Mouse (Mus musculus) retina, adult 2 months (tissue): ENCODE data around the gene Pax2.

Experiments
- DNase-seq: peaks from one replicate; pipeline ENCODE4 v3.0.0-alpha.2; 2012; ENCODE audit warnings: low read depth, low spot score

Gene Pax2

DNA sequence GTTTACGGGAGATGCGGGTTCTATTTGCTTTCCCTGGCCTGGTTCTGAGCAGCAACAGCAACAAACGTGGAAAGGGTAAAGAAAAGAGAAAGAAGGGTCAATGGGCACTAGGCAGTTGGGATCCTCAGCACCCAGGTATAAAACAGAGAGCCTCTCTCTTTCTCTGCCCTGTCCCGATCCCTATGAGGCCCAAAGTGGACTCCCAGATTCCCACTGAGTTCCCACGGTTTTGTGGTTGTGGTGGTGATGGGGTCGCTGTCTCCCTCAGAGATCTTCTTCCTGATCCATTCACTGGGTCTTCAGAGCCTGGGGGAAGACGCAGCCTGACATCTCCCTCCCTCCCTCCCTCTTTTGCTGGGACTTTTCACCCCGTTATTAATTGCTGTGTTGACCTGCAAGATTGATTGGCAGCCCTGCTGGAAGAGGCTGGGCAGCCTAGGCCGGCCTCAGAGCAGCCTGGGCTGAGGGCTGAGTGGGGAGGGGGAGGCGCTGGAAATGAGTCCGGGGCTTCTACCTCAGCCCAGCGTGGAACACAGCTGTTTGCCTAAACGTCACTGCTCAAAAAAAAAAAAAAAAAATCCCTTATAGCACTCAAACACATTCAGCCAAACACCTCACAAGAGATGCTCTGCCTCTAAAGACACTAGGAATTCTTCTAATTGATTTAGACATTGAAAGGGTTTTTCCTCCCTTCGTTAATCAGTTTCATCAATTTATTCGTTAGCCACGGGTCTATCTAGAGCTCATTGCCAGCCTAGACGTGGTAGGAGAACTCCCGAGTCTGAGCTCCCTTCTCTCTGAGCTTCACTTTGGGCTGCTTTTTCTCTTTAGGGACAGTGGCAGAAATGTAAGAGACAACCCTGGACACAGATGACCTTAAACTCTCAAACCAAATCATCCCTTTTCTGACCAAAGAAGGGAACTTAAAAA lies 6.5 kb upstream of the Pax2 start:
- no peak for DNase-seq

- DNase-seq: no peak
Measured at GRCm38 (mm10) chr19:44750051-44751041, 5.5 kb upstream of the Pax2 start.

DNA sequence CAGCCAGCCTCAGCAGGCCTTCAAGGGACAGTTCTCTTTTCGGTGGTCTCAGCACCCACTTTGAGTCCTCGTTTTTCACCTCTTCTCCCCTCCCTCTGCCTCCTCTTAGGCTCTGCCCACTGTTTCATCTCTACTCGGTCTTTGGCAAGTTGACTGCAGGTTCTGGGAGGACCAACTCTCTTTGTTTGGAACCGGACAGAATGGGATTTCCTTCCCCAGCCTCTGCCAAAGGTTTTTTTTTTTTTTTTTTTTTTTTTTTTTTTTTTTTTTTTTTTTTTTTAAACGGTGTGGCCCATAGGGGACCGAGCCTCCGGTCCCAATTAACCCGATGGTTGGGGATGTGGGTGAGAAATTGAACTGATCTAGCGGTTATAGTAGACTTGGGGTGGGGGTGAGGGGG lies 4.8 kb upstream of the Pax2 start:
- DNase-seq: no peak

DNA sequence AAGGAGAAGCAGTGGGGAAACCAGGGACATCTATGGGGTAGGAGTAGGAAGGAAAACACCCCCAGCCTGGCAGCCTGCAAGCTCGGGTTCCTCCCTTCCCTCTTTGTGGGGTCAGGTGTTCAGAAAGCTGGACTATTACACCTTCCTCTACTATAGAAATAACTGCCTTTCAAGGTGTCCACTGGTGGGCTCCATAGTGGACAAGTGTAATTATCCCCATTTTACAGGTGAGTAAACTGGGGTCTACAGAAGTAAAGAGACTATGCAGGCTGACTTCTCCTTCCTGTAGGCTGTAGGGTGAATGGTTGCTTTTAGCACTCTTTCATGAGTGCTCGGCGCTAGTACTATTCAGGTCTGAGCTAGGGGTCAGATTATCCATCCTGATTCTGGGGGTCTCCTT lies 4.3 kb upstream of the Pax2 start:
- no peak for DNase-seq

DNA sequence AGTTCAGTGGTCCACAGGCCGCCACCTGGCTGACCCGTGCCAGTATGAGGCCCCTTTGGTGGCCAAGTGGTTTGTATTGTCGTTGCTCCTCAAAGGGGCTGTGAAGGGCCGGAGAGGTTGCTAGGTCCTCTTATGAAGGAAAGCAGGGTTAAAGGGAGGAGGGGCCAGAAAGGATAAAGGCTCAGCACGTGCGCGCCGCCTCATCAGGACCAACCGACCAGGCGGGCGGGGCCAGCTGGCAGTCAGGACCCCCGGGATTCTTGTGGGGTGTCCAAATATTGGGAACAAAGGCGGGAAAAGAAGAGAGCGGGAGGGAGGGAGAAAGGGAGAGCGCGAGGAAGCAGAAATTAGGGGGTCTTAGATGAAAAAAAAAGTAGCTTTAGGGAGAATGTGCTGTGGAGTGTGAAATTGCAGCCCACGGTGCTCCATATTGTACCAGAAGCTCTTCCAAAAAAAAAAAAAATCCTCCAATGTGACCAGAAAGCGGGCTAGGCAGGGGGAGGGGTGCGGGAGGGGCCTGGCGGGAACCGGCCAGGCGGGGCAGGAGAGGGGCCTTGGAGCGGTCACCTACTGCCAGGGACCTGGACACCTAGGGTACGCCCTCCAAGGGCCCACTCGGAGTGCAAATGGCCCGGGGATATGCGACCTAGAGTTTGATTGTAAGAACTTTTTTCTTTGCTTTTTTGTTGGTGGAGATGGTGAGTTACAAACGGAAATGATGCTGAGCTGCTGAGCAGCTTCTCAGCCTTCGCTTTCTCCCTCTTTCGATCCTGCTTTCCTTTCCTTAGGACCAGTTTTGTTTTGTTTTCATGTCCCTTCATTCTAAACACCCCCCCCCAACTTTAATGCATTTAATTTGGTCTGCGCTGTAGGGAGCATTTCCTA lies 3.5 kb upstream of the Pax2 start:
- DNase-seq: no peak

- DNase-seq: no peak
Measured at GRCm38 (mm10) chr19:44753361-44753760, 2.5 kb upstream of the Pax2 start.

DNA sequence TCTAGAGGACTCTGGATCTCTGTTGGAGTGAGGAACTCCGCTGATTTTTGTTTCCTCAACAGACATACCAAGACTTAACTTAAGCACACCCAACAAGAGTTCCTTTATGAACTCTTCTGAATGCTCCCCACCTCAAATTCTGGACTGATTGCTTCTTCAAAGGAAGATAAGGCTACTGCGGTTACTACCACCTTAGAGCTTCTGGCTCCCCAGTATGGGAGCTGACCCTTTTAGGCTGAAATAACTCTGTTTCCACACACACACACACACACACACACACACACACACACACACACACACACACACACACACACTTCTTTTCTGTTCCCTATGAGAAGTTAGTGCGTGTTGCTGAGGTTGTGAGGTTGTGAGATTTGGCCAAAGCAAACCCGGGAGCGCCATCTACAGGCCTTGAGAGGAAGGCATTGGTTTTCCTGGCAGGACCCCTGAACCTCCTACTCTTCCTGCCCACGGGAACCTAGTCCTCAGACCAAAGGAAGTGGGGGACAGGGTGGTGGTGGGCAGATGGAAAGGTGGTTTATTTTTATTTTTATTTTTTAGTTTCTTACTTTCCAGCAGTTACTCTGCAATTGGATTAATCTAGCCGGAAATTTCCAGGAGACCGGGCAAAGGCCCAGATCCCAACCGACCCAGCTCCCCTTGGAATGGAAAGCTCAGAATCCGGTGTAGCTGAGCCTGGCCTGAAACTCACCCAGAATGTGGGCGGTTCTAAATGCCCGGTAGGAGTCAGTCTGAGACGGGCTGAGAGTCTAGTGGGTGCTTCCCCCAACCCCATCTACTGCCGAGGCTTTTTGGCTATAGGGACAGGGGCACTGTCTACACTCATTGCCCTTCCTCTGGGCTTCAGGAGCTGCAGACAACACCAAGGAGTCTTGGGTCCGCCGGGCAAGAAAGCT lies 1.1 kb upstream of the Pax2 start:
- no peak for DNase-seq

DNA sequence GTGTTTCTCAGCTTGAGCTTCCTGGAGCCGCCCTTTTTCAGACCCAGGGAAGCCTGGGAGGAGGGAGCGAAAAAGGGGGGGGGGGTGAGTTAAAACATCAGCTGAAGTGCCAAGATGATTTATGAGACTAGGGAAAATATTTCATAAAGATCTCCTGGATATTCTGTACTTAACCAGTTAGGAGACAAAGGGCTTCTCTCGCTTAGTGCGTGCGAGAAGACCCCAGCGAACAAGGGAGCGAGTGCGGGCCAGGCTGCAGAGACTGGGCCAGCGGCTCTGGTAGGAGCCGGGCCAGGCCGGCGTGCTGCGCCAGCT lies 510 bp upstream of the Pax2 start:
- DNase-seq: no peak

- no peak for DNase-seq
Measured at GRCm38 (mm10) chr19:44756421-44757230, 781 bp downstream of the Pax2 start.

DNA sequence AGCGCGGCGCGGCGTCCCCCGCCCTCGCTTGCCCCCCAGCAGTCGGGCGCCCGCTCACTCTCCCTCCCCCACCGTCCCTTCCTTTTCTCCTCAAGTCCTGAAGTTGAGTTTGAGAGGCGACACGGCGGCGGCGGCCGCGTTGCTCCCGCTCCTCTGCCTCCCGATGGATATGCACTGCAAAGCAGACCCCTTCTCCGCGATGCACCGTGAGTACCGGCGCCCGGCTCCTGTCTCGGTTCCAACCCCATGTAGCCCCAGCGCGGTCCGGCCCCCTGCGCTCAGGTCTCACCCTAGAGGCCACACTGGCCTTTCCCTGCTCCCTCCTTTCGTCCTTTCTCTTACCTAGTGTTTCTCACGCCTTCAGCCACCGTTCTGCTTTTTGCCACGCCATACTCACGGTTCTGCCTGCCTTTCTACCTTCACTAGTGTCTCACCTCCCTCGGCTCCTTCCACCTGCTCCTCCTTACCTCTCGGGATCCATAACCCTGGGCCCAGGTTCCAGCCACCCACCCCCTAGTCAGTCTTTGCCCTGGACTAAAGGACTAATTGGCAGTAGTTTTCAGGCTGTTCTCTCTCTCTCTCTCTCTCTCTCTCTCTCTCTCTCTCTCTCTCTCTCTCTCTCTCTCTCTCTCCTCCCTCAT lies 1.5 kb downstream of the Pax2 start:
- DNase-seq: no peak

DNA sequence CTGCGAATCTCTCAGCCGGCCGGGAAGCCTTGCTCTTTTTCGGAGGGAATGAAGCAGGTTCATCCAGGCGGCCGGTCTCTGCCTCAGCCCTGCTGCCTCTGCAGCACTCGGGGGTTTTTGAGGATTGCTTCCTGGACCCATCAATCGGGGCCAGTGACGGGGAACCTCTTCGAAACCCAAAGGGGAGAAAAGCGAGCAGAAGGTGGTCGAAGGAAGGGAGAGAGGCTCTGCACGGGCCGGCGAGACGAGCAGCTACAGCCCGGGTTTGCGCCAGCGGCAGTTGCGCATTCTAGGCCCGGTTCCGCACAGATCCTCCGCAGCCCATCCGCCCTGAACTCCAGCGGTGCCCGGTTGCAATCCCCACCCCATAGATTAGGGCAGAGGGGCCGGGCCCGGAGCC lies 3.0 kb downstream of the Pax2 start:
- no peak for DNase-seq

DNA sequence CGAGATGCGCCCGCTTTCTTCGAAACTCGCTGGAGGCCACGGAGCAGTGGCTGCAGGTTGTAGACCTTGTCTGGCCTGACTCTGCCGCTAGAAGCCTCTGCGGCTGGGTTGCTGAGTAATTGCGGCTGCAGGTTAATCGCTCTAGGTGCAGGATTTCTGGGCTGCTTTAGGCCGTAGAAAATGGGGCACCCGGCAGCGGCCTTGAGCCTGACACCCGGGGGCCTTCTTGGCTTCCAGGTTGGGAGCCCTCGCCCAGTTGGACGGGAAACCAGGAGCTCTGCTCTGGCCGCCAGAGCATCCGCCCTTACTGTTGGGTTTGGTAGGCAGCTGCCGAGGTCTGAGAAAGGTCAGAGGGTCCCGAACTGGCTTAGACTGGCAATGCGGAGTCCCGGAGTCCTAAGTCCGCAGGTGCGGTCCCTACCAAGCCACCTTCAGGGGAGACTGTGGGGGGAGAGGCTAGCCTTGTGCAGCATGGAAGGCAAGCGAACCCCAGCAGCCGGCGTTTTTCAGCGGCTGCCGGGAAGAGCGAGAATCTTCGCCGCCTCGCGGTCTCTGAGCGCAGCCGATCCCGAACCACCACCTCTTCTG lies 3.8 kb downstream of the Pax2 start:
- DNase-seq: no peak

DNA sequence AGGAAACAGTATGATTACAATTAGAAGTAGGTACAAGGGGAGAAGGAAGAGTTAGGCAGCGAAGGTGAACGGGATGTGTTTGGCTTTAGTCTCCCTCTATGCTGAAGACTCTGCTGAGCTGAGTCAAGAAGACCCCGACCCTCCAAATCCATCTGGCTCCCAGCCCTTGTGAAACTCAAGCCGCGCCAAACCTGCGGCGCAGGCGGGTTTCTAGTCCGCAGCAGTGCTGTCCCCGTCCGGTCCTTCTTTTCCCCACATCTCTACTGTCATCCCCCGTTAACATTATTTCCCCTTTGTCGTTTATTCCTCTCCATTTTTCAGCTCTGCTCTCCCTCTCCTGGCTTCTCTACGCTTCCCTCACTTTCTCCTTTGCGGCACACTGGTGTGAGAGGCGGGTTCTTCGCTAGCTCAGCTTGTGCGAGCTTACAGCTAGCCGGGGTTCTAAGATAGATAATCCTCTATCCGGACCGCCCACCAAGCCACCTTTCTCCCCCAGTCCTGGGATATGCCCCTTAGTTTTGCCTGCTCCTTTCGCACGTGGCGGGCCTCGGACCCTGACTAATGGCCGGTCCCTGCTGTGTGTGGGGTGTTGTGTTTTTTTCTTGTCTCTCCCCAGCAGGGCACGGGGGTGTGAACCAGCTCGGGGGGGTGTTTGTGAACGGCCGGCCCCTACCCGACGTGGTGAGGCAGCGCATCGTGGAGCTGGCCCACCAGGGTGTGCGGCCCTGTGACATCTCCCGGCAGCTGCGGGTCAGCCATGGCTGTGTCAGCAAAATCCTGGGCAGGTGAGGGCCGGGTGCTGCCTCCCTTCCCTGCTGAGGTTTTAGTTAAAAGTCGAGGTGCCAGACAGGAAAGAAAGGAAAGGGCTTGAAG lies 4.7 kb downstream of the Pax2 start:
- no peak for DNase-seq

- DNase-seq: no peak
Measured at GRCm38 (mm10) chr19:44762121-44762621, 6.3 kb downstream of the Pax2 start.

DNA sequence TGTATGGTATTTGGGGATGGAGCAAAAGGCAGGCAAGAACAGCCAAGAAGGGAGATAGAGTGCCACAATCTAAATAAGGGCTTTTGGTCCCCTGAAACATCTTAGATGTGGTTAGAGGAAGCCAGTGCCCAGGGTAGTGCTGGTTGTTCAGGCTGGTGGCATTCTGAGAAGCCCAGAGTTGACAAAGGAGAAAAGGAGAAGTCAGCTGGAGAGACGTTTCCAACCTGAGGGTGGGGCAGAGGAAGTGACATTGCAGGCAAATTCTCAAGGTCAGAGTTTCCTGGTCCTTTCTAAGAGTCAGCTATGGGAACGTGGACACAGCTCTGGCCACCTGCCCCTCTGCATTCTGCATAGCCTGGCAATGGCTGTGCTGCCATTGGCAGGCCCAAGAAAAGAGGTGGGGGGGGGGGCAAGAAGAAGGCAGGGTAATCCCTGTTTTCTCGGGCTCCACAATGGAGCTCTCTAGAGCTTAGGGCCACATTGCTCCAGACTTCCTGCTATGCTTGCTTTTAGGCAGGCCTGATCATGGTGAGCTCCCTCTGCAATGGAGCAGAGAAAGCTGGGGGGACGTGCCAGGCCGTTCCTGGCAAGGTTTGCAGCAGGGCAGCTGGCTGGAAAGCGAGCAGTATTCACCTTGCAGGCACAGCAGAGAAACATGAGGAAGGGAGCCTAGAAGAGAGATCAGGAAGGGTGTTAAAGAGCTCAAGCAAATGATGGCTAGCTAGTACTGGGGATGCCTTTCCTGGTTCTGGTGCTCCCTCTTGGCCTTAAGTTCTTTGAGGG lies 14.6 kb downstream of the Pax2 start:
- DNase-seq: no peak

- DNase-seq: no peak
Measured at GRCm38 (mm10) chr19:44771499-44771898, 15.7 kb downstream of the Pax2 start.

GRCm38 (mm10) chr19:44781987-44782386 lies 26.1 kb downstream of the Pax2 start:
- no peak for DNase-seq
